Mouse (Mus musculus) myocyte (in vitro differentiated cells): Measurements from ENCODE around the gene Xrn2.

Source experiments
- CEBPB ChIP-seq: IDR thresholded peaks from 2 replicates; pipeline ENCODE4 v1.6.1; 2011; ENCODE audit warnings: mild to moderate bottlenecking, moderate library complexity; ENCODE audit not compliant: poor library complexity, insufficient read depth, severe bottlenecking
- E2F4 ChIP-seq: IDR thresholded peaks from one replicate; pipeline ENCODE4 v1.6.1; 2011; ENCODE audit warnings: mild to moderate bottlenecking, control low read depth, moderate library complexity; ENCODE audit not compliant: insufficient read depth
- MAX ChIP-seq: IDR thresholded peaks from one replicate; pipeline ENCODE4 v1.6.1; 2011; ENCODE audit warnings: low read depth, mild to moderate bottlenecking, control low read depth
- MYOD1 ChIP-seq, 3 experiments: IDR thresholded peaks; one replicate each; pipeline ENCODE4 v1.6.1; 2011; ENCODE audit warnings: control low read depth in 2 of 3, low read depth in 2 of 3, mild to moderate bottlenecking in 2 of 3, moderate library complexity in 1 of 3; ENCODE audit not compliant: insufficient read length in 2 of 3, control insufficient read depth in 1 of 3
- MYOG ChIP-seq, 3 experiments: IDR thresholded peaks; one replicate each; pipeline ENCODE4 v1.6.1; 2011; ENCODE audit warnings: control low read depth in 2 of 3, low read depth in 2 of 3, mild to moderate bottlenecking in 2 of 3; ENCODE audit not compliant: insufficient read length in 2 of 3, control insufficient read depth in 1 of 3, insufficient read depth in 1 of 3
- POLR2A ChIP-seq: IDR thresholded peaks from one replicate; pipeline ENCODE4 v1.6.1; 2011; ENCODE audit warnings: low read depth, mild to moderate bottlenecking, control low read depth, moderate library complexity; ENCODE audit not compliant: insufficient read length
- POLR2AphosphoS2 ChIP-seq: IDR thresholded peaks from one replicate; pipeline ENCODE4 v1.6.1; 2011; ENCODE audit warnings: low read depth, control low read depth; ENCODE audit not compliant: insufficient read length
- REST ChIP-seq: IDR thresholded peaks from one replicate; pipeline ENCODE4 v1.6.1; 2011; ENCODE audit warnings: mild to moderate bottlenecking, control low read depth, moderate library complexity; ENCODE audit not compliant: insufficient read depth, insufficient read length
- SRF ChIP-seq: IDR thresholded peaks from one replicate; pipeline ENCODE4 v1.6.1; 2011; ENCODE audit warnings: low read depth; ENCODE audit not compliant: control insufficient read depth, insufficient read length
- TCF12 ChIP-seq: IDR thresholded peaks from one replicate; pipeline ENCODE4 v1.6.1; 2011; ENCODE audit warnings: mild to moderate bottlenecking, control low read depth; ENCODE audit not compliant: poor library complexity, insufficient read depth, severe bottlenecking
- TCF3 ChIP-seq: IDR thresholded peaks from one replicate; pipeline ENCODE4 v1.6.1; 2011; ENCODE audit warnings: low read depth, control low read depth; ENCODE audit not compliant: insufficient read length
- USF1 ChIP-seq: IDR thresholded peaks from one replicate; pipeline ENCODE4 v1.6.1; 2011; ENCODE audit warnings: low read depth, mild to moderate bottlenecking, control low read depth, moderate library complexity

- TF ChIP-seq MAX (no peak), CEBPB (no peak), POLR2A (no peak), TCF12 (no peak), MYOG (IDR thresholded peaks at IDR 0.05; ENCODE audit: control insufficient read depth in 1 of 3, insufficient read depth in 1 of 3, insufficient read length in 2 of 3, low read depth in 2 of 3) (no peak), POLR2AphosphoS2 (no peak), REST (no peak), USF1 (no peak), MYOD1 (IDR thresholded peaks at IDR 0.05; ENCODE audit: control insufficient read depth in 1 of 3, insufficient read length in 2 of 3, low read depth in 2 of 3) (no peak), E2F4 (no peak), TCF3 (no peak), SRF (no peak)
Measured at GRCm38 (mm10) chr2:147085937-147086336, 73.1 kb downstream of the Xrn2 start.
